Mouse (Mus musculus): ENCODE data around the gene Sytl3. TPM values are rescaled to one million over a fixed set of nuclear protein-coding genes. Genes with fewer than 3 reads are reported as not detected.
"Not testable (repeated sequence)": the region's sequence is repeated elsewhere in the genome, so short reads cannot be mapped to it uniquely, and the experiment has no call there.

Sytl3 gene
- polyA plus RNA-seq, 1 experiment from 2014 or later = 1.1 TPM

DNA sequence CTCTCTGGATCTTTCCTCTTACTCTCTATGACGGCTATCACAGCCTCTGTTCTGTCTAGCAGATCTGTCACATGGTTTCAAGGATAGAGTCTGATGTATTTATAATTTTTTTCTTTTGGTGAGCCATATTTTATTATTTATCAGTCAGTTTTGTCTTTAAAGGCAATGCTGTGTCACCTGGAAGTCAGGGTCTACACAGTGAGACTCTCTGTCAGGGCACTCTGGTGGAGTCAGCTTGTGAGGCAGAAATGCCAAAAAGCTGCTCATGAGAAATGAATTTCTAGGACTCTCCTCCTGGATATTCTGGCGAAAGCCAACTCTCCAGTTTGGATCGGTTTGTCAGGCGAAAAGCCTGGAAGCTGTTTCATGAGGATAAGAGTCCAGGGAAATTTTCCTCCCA lies 23.1 kb upstream of the Sytl3 start:
- not testable (repeated sequence) for H3K27me3 ChIP-seq; ATAC-seq (ENCODE audit: low read depth); H3K9me3 ChIP-seq; H3K4me1 ChIP-seq (replicated peaks); H3K27ac ChIP-seq (replicated peaks); H3K4me3 ChIP-seq; H3K36me3 ChIP-seq; H3K4me2 ChIP-seq; H3K9ac ChIP-seq
- 94% methylated on average over 2 of the region's 4 CpGs for WGBS

DNA sequence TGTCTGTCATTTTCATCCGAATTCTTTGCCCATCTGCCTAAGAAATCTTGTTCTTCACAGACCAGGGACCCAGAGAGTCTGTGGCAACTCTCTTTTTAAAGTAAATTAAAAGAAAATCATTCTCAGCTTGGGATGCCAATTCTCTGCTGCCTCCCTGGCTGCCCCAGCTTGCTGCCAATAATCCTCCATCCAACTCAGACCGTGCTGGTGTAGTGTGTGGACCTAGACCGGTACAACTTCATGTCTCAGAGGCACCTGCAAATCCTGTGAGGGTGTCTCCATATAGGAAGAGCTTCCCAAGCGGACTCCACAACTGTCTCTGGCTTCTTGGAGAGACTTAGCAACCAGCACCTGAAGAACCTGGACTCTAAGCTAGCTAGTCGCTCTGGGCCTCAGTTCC lies 22.0 kb upstream of the Sytl3 start:
- no peak overlapping the region for H3K4me3 ChIP-seq

DNA sequence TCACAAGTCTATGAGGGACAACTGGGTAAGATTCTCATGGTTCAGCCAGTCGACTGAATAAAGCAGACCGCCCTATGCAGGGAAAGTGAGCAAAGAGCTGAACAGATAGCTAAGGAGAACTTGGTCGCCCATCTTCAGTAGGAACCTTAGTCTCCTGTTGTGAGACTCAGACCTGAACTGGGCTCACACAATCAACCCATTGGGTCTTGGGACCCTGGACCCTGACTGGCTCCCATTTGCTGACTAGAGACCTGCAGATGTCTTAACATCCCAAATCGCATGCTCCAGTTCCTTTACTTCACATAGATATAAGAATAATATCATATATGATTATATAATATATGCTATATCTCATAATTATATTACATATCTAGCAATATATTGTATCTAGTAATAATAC lies 21.5 kb upstream of the Sytl3 start:
- H3K9ac ChIP-seq; H3K4me3 ChIP-seq; H3K27ac ChIP-seq (replicated peaks); H3K27me3 ChIP-seq; H3K4me2 ChIP-seq; H3K36me3 ChIP-seq; H3K4me1 ChIP-seq (replicated peaks); H3K9me3 ChIP-seq; ATAC-seq (ENCODE audit: low read depth): not testable (repeated sequence)
- WGBS = 97% methylated on average over 4 of the region's 4 CpGs

More for the DNA sequence above, 22.0 kb upstream of the Sytl3 start:
- 90% methylated on average over 5 of the region's 5 CpGs for WGBS
- H3K36me3 ChIP-seq = no peaks in the 10 kb centered on the region
- no peaks in the 10 kb centered on the region for H3K9me3 ChIP-seq
- H3K4me1 ChIP-seq (replicated peaks) = no peaks in the 10 kb centered on the region
- no peak for ATAC-seq (ENCODE audit: low read depth)
- H3K9ac ChIP-seq = no peak overlapping the region
- no peaks in the 10 kb centered on the region for H3K27me3 ChIP-seq
- no peak overlapping the region for H3K27ac ChIP-seq (replicated peaks)
- H3K4me2 ChIP-seq = no peak overlapping the region

DNA sequence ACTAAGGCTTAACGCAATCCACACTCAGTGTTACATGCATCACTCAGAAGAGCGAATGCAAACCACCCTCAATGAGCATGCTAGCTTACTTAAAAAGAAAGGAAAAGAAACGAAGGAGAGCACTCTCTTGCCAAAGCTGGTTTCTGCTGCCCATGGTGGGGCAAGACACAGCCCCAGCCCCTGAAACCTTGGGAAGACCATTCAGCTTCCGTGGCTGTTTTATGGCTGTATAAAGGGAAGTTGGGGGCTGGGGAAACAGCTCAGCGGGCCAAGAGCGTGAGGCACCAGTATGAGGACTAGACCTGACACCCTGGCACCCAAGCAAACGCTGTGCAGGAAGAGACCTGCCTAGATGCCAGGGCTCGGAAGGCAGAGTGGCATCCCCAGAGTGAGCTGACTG lies 20.4 kb upstream of the Sytl3 start:
- ATAC-seq (ENCODE audit: low read depth); H3K27ac ChIP-seq (replicated peaks); H3K9me3 ChIP-seq; H3K4me2 ChIP-seq; H3K36me3 ChIP-seq; H3K4me3 ChIP-seq; H3K27me3 ChIP-seq; H3K9ac ChIP-seq; H3K4me1 ChIP-seq (replicated peaks): not testable (repeated sequence)
- WGBS = 84% methylated on average over 8 of the region's 8 CpGs

DNA sequence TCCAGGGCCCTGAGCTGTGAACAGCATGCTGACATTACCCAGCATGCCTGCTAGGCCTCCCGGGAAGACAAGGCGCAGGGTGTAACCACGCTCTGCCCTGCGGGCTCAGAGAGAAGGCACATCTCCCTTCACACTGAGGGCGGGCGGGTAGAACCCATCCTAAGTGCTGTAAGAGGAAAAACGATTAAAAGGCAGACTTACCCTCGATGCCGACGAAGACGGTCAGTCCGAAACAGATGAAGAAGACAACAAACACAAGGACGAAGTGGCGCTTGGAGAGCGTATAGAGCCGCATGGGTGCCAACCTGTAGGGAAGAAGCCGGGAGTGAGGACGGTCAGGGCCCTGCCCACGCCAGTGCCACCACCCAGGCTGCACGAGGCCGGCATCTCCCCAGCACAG lies 19.4 kb upstream of the Sytl3 start:
- H3K36me3 ChIP-seq; H3K27me3 ChIP-seq; ATAC-seq (ENCODE audit: low read depth); H3K4me1 ChIP-seq (replicated peaks); H3K4me3 ChIP-seq; H3K4me2 ChIP-seq; H3K9me3 ChIP-seq; H3K9ac ChIP-seq; H3K27ac ChIP-seq (replicated peaks): not testable (repeated sequence)
- 93% methylated on average over 16 of the region's 21 CpGs for WGBS

DNA sequence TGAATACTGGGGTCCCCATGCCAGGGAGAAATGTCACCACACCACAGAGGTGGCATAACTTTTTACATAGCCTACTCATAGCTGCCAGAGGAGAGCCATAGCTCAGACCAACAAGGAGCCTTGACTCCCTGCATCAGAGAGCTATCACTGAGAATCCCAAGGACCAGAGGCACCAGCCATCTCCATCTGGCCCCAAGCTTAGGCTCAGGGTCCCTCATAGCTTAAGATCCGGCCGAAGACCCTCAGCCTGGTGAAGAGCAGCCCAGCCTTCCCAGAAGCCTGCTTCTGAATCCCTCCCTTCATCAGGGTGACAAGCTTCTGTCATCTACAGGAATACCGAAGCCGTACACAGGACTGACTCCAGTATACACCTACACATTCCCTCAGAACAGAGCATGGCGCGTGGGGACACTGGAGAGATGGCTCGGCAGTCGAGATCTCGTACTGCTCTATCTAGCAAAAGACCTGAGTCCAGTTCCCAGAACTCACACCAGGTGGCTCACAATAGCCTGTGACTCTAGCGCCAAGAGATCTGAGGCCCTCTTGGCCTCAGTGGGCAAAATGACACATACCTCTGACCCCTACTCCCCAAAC lies 18.8 kb upstream of the Sytl3 start:
- not testable (repeated sequence) for H3K4me2 ChIP-seq; H3K4me1 ChIP-seq (replicated peaks); H3K9me3 ChIP-seq; H3K27ac ChIP-seq (replicated peaks); ATAC-seq (ENCODE audit: low read depth); H3K4me3 ChIP-seq; H3K27me3 ChIP-seq; H3K9ac ChIP-seq; H3K36me3 ChIP-seq
- 88% methylated on average over 10 of the region's 10 CpGs for WGBS

DNA sequence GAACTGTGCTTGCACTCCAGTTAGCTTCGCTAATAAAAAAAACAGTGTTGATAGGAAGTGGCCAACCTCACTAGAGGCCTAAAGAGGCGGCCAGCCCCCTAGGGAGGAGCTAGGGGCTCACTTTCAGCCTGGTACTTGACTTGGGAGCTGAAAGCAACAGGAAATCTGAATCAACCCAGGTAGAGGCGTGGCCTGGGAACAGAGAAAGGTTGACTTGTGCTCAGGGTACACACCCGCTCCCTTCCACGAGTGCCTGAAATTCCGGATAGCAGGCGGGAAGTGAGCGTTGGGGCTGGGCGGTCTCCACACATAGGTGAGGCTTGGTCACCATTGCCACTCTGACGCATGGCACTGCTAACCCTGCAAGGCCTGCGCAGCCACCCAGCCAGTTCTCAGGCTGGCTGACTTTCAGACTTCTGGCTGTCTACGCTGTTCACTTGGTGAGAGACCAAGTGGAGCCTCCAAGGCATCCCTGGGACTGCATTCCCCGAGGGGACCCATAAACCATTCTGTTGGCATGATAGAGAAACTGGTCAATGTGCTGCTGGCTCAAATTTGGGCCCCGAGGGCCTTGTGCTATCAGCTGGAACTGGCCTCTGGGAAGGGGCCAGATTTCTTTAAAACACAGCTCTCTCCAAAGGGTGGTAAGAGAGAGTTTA lies 18.0 kb upstream of the Sytl3 start:
- not testable (repeated sequence) for H3K4me1 ChIP-seq (replicated peaks); H3K27ac ChIP-seq (replicated peaks); H3K4me2 ChIP-seq; H3K9ac ChIP-seq; H3K4me3 ChIP-seq; H3K27me3 ChIP-seq; H3K9me3 ChIP-seq; H3K36me3 ChIP-seq; ATAC-seq (ENCODE audit: low read depth)
- WGBS = 82% methylated on average over 14 of the region's 14 CpGs

DNA sequence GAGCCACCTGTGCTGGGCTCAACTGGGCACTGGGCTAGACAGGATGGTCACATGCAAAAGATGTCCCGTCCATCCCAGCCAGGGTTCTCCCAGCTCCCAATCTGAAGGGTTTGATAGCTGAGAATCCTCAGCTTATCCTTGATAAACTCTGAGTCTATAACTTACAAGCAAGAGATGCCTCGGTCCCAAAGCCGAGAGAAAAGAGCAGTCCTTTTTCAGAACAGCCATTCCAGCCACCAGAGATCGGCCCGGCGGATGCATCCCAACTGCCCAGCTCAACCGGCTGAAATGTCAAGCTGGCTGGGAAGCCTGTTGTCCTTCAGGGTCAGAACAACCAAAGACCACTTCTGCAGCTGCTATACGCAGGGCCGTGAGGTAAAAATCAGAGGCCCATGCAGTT lies 14.7 kb upstream of the Sytl3 start:
- ATAC-seq (ENCODE audit: low read depth); H3K4me2 ChIP-seq: not testable (repeated sequence)
- WGBS = 91% methylated on average over 7 of the region's 9 CpGs

DNA sequence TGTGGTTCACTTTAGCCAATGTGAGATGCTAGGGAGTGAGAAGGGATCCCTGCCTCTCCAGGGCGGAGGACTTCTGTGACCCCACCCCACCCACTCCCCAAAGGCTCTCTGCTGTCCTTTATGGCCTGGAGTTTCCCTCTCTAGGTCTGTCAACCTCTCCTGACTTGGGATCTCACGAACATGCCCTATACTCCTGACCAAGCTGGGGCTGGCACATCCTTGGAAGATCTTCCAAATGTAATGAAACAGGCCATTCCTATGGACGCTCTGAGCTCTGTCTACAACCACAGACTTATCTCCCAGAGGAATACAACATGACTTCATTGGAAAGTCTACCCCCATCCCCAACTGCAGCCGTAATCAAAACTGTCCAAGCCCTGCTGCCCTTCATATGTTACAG lies 14.2 kb upstream of the Sytl3 start:
- not testable (repeated sequence) for H3K27me3 ChIP-seq; H3K4me3 ChIP-seq; H3K27ac ChIP-seq (replicated peaks); H3K4me1 ChIP-seq (replicated peaks); ATAC-seq (ENCODE audit: low read depth); H3K9ac ChIP-seq; H3K36me3 ChIP-seq; H3K4me2 ChIP-seq; H3K9me3 ChIP-seq
- 90% methylated on average over 4 of the region's 4 CpGs for WGBS

More for the DNA sequence above, 14.7 kb upstream of the Sytl3 start:
- H3K36me3 ChIP-seq; H3K27ac ChIP-seq (replicated peaks); H3K9ac ChIP-seq; H3K4me1 ChIP-seq (replicated peaks); H3K27me3 ChIP-seq; H3K9me3 ChIP-seq; H3K4me3 ChIP-seq: not testable (repeated sequence)

DNA sequence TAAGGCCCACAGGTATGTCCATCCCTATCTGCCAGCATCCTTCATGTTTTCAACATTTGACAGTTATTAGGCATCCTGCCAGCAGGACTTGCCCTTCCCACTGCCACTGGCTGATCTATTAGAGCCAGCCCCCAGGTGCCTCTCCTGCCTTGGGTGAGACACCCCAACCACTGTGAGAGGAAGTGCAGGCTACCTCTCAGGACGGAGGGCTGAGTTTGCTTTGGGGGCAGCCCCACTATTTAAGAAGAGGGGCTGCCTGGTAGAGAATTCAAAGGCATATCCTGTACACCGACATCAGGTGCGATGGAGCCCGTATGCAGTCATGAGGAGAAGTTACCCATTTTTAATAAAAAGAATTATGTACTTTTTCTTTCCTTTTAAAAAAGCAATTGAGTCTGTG lies 13.2 kb upstream of the Sytl3 start:
- WGBS = 88% methylated on average over 4 of the region's 4 CpGs
- not testable (repeated sequence) for H3K36me3 ChIP-seq; H3K27me3 ChIP-seq; H3K4me2 ChIP-seq; H3K4me1 ChIP-seq (replicated peaks); H3K9me3 ChIP-seq; H3K27ac ChIP-seq (replicated peaks); ATAC-seq (ENCODE audit: low read depth); H3K4me3 ChIP-seq; H3K9ac ChIP-seq

DNA sequence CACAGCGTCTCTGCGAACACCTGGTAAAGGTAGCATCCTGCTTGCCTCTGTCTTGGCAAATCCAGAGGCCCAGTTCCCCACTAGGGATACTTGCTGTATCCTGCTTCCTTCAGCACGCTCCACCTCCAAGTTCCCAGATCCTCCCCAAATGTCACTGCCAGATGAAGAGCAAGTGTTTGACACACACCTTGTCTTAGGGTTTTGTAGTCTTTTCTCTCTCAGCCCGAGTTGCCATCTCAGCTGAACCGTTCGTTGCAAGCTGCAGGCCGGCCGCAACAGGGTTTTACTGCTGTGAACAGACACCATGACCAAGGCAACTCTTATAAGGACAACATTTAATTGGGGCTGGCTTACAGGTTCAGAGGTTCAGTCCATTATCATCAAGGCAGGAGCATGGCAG lies 12.1 kb upstream of the Sytl3 start:
- WGBS = 98% methylated on average over 8 of the region's 8 CpGs
- not testable (repeated sequence) for H3K4me3 ChIP-seq; H3K9me3 ChIP-seq; H3K27me3 ChIP-seq; H3K9ac ChIP-seq; H3K27ac ChIP-seq (replicated peaks); H3K4me1 ChIP-seq (replicated peaks); H3K4me2 ChIP-seq; H3K36me3 ChIP-seq; ATAC-seq (ENCODE audit: low read depth)

DNA sequence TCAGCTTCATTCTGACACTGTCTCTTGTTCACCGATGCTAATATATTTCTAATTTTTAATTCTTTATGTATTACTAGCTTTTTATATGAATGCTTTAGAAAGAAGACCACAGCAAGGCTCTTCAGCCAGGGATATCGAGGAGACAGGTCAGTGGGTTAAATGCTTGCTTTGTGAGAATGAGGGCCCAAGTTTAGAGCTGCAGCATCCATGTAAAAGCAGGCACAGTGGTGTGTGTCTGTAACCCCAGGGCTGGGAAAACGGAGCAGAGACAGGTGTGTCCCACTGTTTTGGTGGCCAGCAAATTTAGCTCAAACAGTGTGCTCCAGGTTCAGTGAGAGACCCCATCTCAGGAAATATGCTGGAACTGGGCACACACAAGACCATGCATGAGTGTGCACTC lies 11.4 kb upstream of the Sytl3 start:
- not testable (repeated sequence) for H3K4me2 ChIP-seq; H3K27ac ChIP-seq (replicated peaks); H3K27me3 ChIP-seq; H3K9me3 ChIP-seq; H3K4me1 ChIP-seq (replicated peaks); H3K36me3 ChIP-seq; H3K9ac ChIP-seq; ATAC-seq (ENCODE audit: low read depth); H3K4me3 ChIP-seq
- 91% methylated on average over 3 of the region's 3 CpGs for WGBS

DNA sequence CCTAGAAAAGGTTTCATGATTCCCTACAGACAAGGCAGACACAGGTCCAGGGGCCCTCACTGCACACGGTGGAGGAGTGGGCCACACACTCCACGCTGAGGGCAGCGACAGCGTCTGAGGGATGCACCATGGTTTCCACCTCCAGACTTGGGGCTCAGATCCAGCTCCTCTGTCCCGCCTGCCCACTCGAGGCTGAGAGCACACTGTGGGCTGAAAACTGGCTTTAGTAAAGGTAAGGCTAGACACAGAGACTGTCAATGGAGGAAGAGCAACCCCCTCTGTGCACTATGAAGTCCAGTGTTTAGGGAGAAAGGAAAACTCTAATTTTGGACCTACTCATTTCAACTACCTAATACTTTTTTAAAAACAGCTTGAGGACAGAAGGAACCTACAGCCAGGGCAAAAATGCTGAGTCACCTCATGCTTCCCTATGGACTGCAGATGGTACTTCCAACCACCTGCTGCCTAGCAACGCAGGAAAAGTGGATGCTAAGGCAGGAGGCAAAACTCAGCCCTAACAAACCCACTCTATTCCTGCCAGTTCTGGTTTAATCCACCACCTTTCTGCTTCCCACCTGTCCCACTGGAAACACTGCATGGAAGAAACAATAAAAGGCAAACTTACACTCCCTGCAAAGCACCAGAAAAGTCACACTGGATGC lies 7.9 kb upstream of the Sytl3 start:
- ATAC-seq (ENCODE audit: low read depth); H3K4me2 ChIP-seq: not testable (repeated sequence)
- WGBS = 89% methylated on average over 6 of the region's 7 CpGs

More for the DNA sequence above, 7.9 kb upstream of the Sytl3 start:
- H3K27ac ChIP-seq (replicated peaks); H3K27me3 ChIP-seq; H3K4me3 ChIP-seq; H3K9ac ChIP-seq; H3K9me3 ChIP-seq; H3K36me3 ChIP-seq; H3K4me1 ChIP-seq (replicated peaks): not testable (repeated sequence)

All from neural tube, embryonic 13.5 days (tissue).